ENCODE assay signal across 18 mouse cellular contexts in genomic region chr12:51045020-51045419, GRCm38 (mm10).
A peak's percentile ranks its signal among the peaks of the same experiment; 100 is the strongest.
DNase-seq lines count a peak whose midpoint lies in the region; ATAC-seq lines count a peak whose summit lies in the region.
"Had no signal": no experiment of that assay in that cellular context is flagged by ENCODE, and none has a peak within 500 bp of the region (broad histone marks: within the 10 kb centered on the region; RNA-seq: fewer than 3 reads in every experiment).

No protein-coding gene starts in this region.

- H3K27me3 ChIP-seq in heart, embryonic 15.5 days: no peaks in the 10 kb centered on the region
- H3K27me3 ChIP-seq in kidney, embryonic 14.5 days (ENCODE audit: control insufficient read depth, insufficient read depth, low read length): no peaks in the 10 kb centered on the region
- H3K27me3 ChIP-seq in stomach, embryonic 14.5 days (ENCODE audit: control insufficient read depth, insufficient read depth, low read length): no peaks in the 10 kb centered on the region
- H3K27me3 ChIP-seq: limb, embryonic 15.5 days had no signal

- H3K27ac ChIP-seq in heart, embryonic 15.5 days: peak overlapping the region; percentile 2; the same call in 1 of the 2 replicates
- H3K27ac ChIP-seq in kidney, embryonic 14.5 days (ENCODE audit: low read depth, low read length): no peak overlapping the region
- H3K27ac ChIP-seq in stomach, embryonic 14.5 days (ENCODE audit: low read length): no peak overlapping the region
- H3K27ac ChIP-seq: embryonic facial prominence, embryonic 10.5 days; forebrain, embryonic 10.5 days; hindbrain, embryonic 10.5 days; limb, embryonic 15.5 days had no signal

- no peak for DNase-seq in heart, postnatal 10 days
- DNase-seq in kidney, postnatal 36 days: peak; percentile 5 to 17
- peak; percentile 29 for DNase-seq in fibroblast of lung, adult 2 months (ENCODE audit: low read depth)
- no peak for DNase-seq in Muller cell, postnatal 12 days (ENCODE audit: inconsistent ontology term)
- DNase-seq: adrenal gland, postnatal 36 days; cerebellum, adult 9-10 months; gastrocnemius, postnatal 25 days; heart, adult 18-20 months; left cerebral cortex, postnatal 4 days had no signal

- no peak overlapping the region for H3K9ac ChIP-seq in heart, embryonic 15.5 days
- no peak overlapping the region for H3K9ac ChIP-seq in kidney, embryonic 14.5 days (ENCODE audit: low read depth, low read length)
- H3K9ac ChIP-seq in stomach, embryonic 14.5 days (replicated peaks; ENCODE audit: low read depth, low read length): no peak overlapping the region
- H3K9ac ChIP-seq: limb, embryonic 15.5 days had no signal

- H3K36me3 ChIP-seq in heart, embryonic 15.5 days: no peaks in the 10 kb centered on the region
- no peaks in the 10 kb centered on the region for H3K36me3 ChIP-seq in kidney, embryonic 14.5 days (ENCODE audit: control insufficient read depth, insufficient read depth, low read length)
- H3K36me3 ChIP-seq in stomach, embryonic 14.5 days (ENCODE audit: control insufficient read depth, insufficient read depth, low read length): no peaks in the 10 kb centered on the region
- H3K36me3 ChIP-seq: embryonic facial prominence, embryonic 10.5 days; forebrain, embryonic 10.5 days; hindbrain, embryonic 10.5 days; limb, embryonic 15.5 days had no signal

- no peak for ATAC-seq in heart, embryonic 15.5 days (replicated peaks; ENCODE audit: insufficient number of reproducible peaks, insufficient read depth, low FRiP score, low read depth)
- no peak for ATAC-seq in kidney, embryonic 14.5 days (ENCODE audit: low FRiP score, low TSS enrichment)
- ATAC-seq in stomach, embryonic 14.5 days (ENCODE audit: insufficient number of reproducible peaks, insufficient read depth, low FRiP score, low read depth): 0 out of 2 replicates have a peak, but pooled peaks have one; percentile 58
- ATAC-seq: Patski had no signal

- WGBS in heart, embryonic 15.5 days: 13% methylated on average over 1 of the region's 1 CpGs
- WGBS in kidney, embryonic 14.5 days: 22% methylated on average over 1 of the region's 1 CpGs
- WGBS in stomach, embryonic 14.5 days: 5% methylated on average over 1 of the region's 1 CpGs

- no peak overlapping the region for H3K4me3 ChIP-seq in heart, embryonic 15.5 days
- no peak overlapping the region for H3K4me3 ChIP-seq in kidney, embryonic 14.5 days (ENCODE audit: low read length)
- no peak overlapping the region for H3K4me3 ChIP-seq in stomach, embryonic 14.5 days (ENCODE audit: low read depth, low read length)
- H3K4me3 ChIP-seq: embryonic facial prominence, embryonic 10.5 days; forebrain, embryonic 10.5 days; hindbrain, embryonic 10.5 days; limb, embryonic 15.5 days had no signal

- peaks cover 9% of the 10 kb centered on the region for H3K4me1 ChIP-seq in heart, embryonic 15.5 days (replicated peaks)
- no peaks in the 10 kb centered on the region for H3K4me1 ChIP-seq in kidney, embryonic 14.5 days (ENCODE audit: control insufficient read depth, insufficient read depth, low read length)
- H3K4me1 ChIP-seq in stomach, embryonic 14.5 days (ENCODE audit: control insufficient read depth, insufficient read depth, low read length): peaks cover 6% of the 10 kb centered on the region; the same call in 1 of the 2 replicates
- H3K4me1 ChIP-seq: limb, embryonic 15.5 days had no signal

- H3K4me2 ChIP-seq in heart, embryonic 15.5 days: no peak overlapping the region
- no peak overlapping the region for H3K4me2 ChIP-seq in kidney, embryonic 14.5 days (replicated peaks; ENCODE audit: low read depth, low read length)
- no peak overlapping the region for H3K4me2 ChIP-seq in stomach, embryonic 14.5 days (replicated peaks; ENCODE audit: low read depth, low read length)
- H3K4me2 ChIP-seq: limb, embryonic 15.5 days; midbrain, embryonic 11.5 days had no signal

- no peaks in the 10 kb centered on the region for H3K9me3 ChIP-seq in heart, embryonic 15.5 days (replicated peaks)
- H3K9me3 ChIP-seq in kidney, embryonic 14.5 days (ENCODE audit: control insufficient read depth, low read length): no peaks in the 10 kb centered on the region
- no peaks in the 10 kb centered on the region for H3K9me3 ChIP-seq in stomach, embryonic 14.5 days (ENCODE audit: control insufficient read depth, low read depth, low read length)
- H3K9me3 ChIP-seq: embryonic facial prominence, embryonic 10.5 days; forebrain, embryonic 10.5 days; hindbrain, embryonic 10.5 days; limb, embryonic 15.5 days had no signal

- intact Hi-C loops in heart, postnatal 10 days (cut with DNase I): no loop called here

Comparison
In these comparisons a context has a peak if more than half of its experiments do, and no peak if none do; other contexts are left out.
1. DNase-seq: peak in kidney, postnatal 36 days (2 of 2) and fibroblast of lung, adult 2 months (single experiment); none in heart, postnatal 10 days (0 of 2) and Muller cell, postnatal 12 days (single experiment).